Mouse (Mus musculus): ENCODE results near the gene Kcnb1.

DNA sequence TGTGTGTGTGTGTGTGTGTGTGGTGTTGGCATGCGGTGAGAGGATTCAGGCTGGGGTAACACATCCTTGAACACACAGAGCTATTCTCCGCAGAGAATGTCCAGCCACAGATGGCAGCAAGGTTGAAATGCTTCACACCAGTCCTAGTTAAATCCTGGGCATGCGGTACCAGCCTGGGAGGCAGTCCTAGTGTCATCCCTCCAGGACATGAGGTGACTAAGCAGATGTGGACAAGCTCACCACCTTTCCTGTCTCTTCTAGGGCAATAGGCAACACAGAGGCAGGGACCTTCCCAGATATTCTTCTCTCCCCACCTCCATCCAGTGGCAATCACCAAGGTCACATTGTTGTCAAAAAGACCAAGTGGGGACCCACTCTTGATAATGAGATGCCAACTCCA lies 47.7 kb downstream of the Kcnb1 start:
- TF ChIP-seq CTCF (IDR thresholded peaks at IDR 0.05; ENCODE audit: extremely low read depth, insufficient read depth, insufficient read length, insufficient replicate concordance) (no peak), POLR2A (IDR thresholded peaks at IDR 0.05; ENCODE audit: low read depth, low read length) (no peak)

Measured in spleen, adult 2 months (tissue).